Mouse (Mus musculus) intestine, embryonic 15.5 days (tissue): Measurements from ENCODE around the gene Kcnj9. TPM values are rescaled to one million over a fixed set of nuclear protein-coding genes. Genes with fewer than 3 reads are reported as not detected.

ENCODE experiments used
- ATAC-seq: fragments of 200-750 bp; cut with Nextera tagmentation; 2 replicates; pipeline ENCODE4 v1.8.0; 2017; ENCODE audit warnings: moderate TSS enrichment, moderate library complexity
- H3K27ac ChIP-seq: fragments of 300-500 bp; sonication (generic); 2 replicates; pipeline ENCODE4 v1.5.1; 2015; ENCODE audit warnings: mild to moderate bottlenecking, inconsistent platforms
- H3K27me3 ChIP-seq: fragments of 300-500 bp; sonication (generic); replicated peaks from 2 replicates; pipeline ENCODE4 v1.6.1; 2015; ENCODE audit warnings: inconsistent platforms
- H3K36me3 ChIP-seq: fragments of 300-500 bp; sonication (generic); 2 replicates; pipeline ENCODE4 v1.6.1; 2015; ENCODE audit warnings: inconsistent platforms
- H3K4me1 ChIP-seq: fragments of 300-500 bp; sonication (generic); replicated peaks from 2 replicates; pipeline ENCODE4 v1.6.1; 2015; ENCODE audit warnings: inconsistent platforms
- H3K4me2 ChIP-seq: fragments of 300-500 bp; sonication (generic); replicated peaks from 2 replicates; pipeline ENCODE4 v1.6.1; 2015; ENCODE audit warnings: mild to moderate bottlenecking, inconsistent platforms
- H3K4me3 ChIP-seq: fragments of 300-500 bp; sonication (generic); replicated peaks from 2 replicates; pipeline ENCODE4 v1.5.1; 2015; ENCODE audit warnings: inconsistent platforms
- H3K9ac ChIP-seq: fragments of 300-500 bp; sonication (generic); 2 replicates; pipeline ENCODE4 v1.6.1; 2015; ENCODE audit warnings: inconsistent platforms
- H3K9me3 ChIP-seq: fragments of 300-500 bp; sonication (generic); 2 replicates; pipeline ENCODE4 v1.6.1; 2016; ENCODE audit warnings: inconsistent platforms
- WGBS: fragments of 180-500 bp; shearing (Covaris S2); methylation state at CpG from one replicate; pipeline ENCODE4 v1.1.7; 2015; 5-methylcytosine and 5-hydroxymethylcytosine counted together
- polyA plus RNA-seq: library from polyadenylated mRNA; unstranded; fragments of >200 nt; fragmentation: Nextera tagmentation; extraction: Ambion mirVana; gene quantifications from 2 replicates; pipeline ENCODE4 v1.2.1, GENCODE M21; 2015

The Kcnj9 gene
- polyA plus RNA-seq, 1 experiment from 2014 or later = not detected

- Histone ChIP-seq H3K9me3 (no peaks in the 10 kb centered on the region), H3K4me2 (no peak overlapping the region), H3K36me3 (no peaks in the 10 kb centered on the region), H3K9ac (no peak overlapping the region), H3K4me1 (no peaks in the 10 kb centered on the region), H3K4me3 (no peak overlapping the region), H3K27me3 (peaks cover 17% of the 10 kb centered on the region), H3K27ac (no peak overlapping the region)
- WGBS = 82% methylated on average over 12 of the region's 12 CpGs
- ATAC-seq = no peak
Observed at GRCm38 (mm10) chr1:172347382-172347781, 18.3 kb upstream of the Kcnj9 start.

GRCm38 (mm10) chr1:172346707-172347106, 17.6 kb upstream of the Kcnj9 start:
- Histone ChIP-seq H3K27ac (no peak overlapping the region), H3K36me3 (no peaks in the 10 kb centered on the region), H3K4me2 (no peak overlapping the region), H3K9ac (no peak overlapping the region), H3K4me3 (no peak overlapping the region), H3K9me3 (no peaks in the 10 kb centered on the region), H3K27me3 (peaks cover 21% of the 10 kb centered on the region), H3K4me1 (no peaks in the 10 kb centered on the region)
- 82% methylated on average over 10 of the region's 10 CpGs for WGBS
- no peak for ATAC-seq

DNA sequence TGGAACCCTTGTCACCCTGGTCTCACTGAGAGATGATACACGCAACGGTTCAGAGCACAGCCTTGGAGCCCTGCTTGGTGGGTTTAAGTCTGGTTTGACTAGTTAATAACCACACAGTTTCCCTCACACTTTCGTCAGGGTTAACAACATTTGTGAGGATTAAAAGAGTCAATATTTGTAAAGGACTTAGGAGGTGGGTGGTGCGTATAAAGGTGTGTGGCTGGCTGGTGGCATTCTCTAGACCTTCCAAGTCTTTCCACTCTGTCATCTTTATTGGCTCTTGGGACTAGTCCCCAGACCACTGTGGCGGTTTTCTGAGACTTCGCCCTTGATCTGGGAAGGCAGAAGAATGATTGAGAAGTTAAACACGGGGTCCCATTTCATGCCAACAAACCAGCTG, 15.7 kb upstream of the Kcnj9 start:
- H3K9me3 ChIP-seq = no peaks in the 10 kb centered on the region
- H3K4me2 ChIP-seq = no peak overlapping the region
- no peak overlapping the region for H3K4me3 ChIP-seq
- no peaks in the 10 kb centered on the region for H3K36me3 ChIP-seq
- ATAC-seq = no peak; the same call in 1 of the 2 replicates
- peaks cover 14% of the 10 kb centered on the region; the same call in 1 of the 2 replicates for H3K4me1 ChIP-seq
- H3K27ac ChIP-seq = no peak overlapping the region
- H3K27me3 ChIP-seq = peaks cover 29% of the 10 kb centered on the region
- no peak overlapping the region for H3K9ac ChIP-seq
- 52% methylated on average over 7 of the region's 7 CpGs for WGBS

GRCm38 (mm10) chr1:172343914-172344313, 14.8 kb upstream of the Kcnj9 start:
- Histone ChIP-seq H3K9me3 (no peaks in the 10 kb centered on the region), H3K27me3 (peaks cover 31% of the 10 kb centered on the region), H3K4me2 (no peak overlapping the region), H3K4me1 (peaks cover 14% of the 10 kb centered on the region; the same call in 1 of the 2 replicates), H3K9ac (no peak overlapping the region), H3K27ac (no peak overlapping the region), H3K4me3 (no peak overlapping the region), H3K36me3 (no peaks in the 10 kb centered on the region)
- ATAC-seq = no peak
- 56% methylated on average over 3 of the region's 3 CpGs for WGBS

DNA sequence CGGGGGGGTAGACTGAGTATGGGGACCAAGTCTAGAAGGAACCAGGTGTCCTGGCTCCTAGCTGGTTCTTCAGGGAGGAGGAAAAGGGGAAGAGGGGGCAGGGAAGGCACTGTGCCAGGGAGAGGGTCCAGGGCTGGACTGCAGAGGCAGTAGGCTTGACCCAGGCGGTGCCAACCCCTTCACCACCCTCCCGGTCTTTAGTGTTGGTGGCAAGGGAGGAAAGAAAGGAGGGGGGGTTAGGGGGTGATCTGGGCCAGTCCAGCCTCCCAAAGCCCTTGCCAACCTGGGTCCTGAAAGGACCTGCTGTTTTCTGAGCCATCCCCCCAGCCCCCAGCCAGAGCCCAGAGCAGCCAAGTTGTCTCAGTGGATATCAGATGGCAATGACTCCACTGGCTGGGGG, 13.6 kb upstream of the Kcnj9 start:
- H3K36me3 ChIP-seq = no peaks in the 10 kb centered on the region
- no peak for ATAC-seq
- no peaks in the 10 kb centered on the region for H3K9me3 ChIP-seq
- no peak overlapping the region for H3K27ac ChIP-seq
- peaks cover 14% of the 10 kb centered on the region; the same call in 1 of the 2 replicates for H3K4me1 ChIP-seq
- H3K9ac ChIP-seq = no peak overlapping the region
- H3K27me3 ChIP-seq = peaks cover 31% of the 10 kb centered on the region
- no peak overlapping the region for H3K4me3 ChIP-seq
- WGBS = 83% methylated on average over 3 of the region's 3 CpGs
- no peak overlapping the region for H3K4me2 ChIP-seq

DNA sequence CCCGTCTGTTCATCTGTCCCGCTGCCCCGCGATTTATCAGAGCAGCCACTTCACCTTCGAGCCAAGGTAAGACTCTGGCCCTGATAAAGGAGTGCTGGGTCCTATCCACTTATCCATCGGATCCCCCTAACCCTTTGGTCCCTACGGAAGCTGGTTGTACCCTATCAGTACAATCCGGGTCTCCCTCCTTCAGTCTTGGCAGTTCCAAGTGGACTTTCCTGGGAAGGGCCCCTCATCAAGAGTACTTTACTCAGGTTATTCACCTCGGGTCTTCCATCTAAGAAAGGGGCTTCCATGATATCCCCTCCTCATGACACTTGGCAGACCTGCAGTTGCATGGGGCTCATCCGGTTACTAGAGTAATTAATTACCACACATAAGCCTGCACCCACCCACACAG, 12.3 kb upstream of the Kcnj9 start:
- H3K9ac ChIP-seq = peak overlapping the region; percentile 5; the same call in 1 of the 2 replicates
- peaks cover 14% of the 10 kb centered on the region; the same call in 1 of the 2 replicates for H3K4me1 ChIP-seq
- no peak overlapping the region for H3K27ac ChIP-seq
- H3K9me3 ChIP-seq = no peaks in the 10 kb centered on the region
- peak overlapping the region; percentile 88 for H3K4me2 ChIP-seq
- ATAC-seq = peak; percentile 15; the same call in 1 of the 2 replicates
- no peaks in the 10 kb centered on the region for H3K36me3 ChIP-seq
- H3K4me3 ChIP-seq = peak overlapping the region; percentile 45
- H3K27me3 ChIP-seq = peaks cover 31% of the 10 kb centered on the region
- 15% methylated on average over 10 of the region's 10 CpGs for WGBS

GRCm38 (mm10) chr1:172340729-172341321, 11.7 kb upstream of the Kcnj9 start, which contains the start of gene Kcnj10:
TSS of gene Kcnj10 (plus strand) at chr1:172341210.
- Histone ChIP-seq H3K9me3 (no peaks in the 10 kb centered on the region), H3K36me3 (no peaks in the 10 kb centered on the region), H3K27ac (no peak within 1 kb of the TSS), H3K9ac (peak within 1 kb of the TSS; percentile 5; the same call in 1 of the 2 replicates), H3K27me3 (peaks cover 34% of the 10 kb centered on the region), H3K4me1 (peaks cover 14% of the 10 kb centered on the region; the same call in 1 of the 2 replicates), H3K4me2 (peak within 1 kb of the TSS; percentile 88), H3K4me3 (peak within 1 kb of the TSS; percentile 45)
- ATAC-seq = peak; percentile 95
- WGBS = 2% methylated on average over 38 of the region's 38 CpGs

GRCm38 (mm10) chr1:172337411-172338185, 8.5 kb upstream of the Kcnj9 start:
- Histone ChIP-seq H3K4me1 (peaks cover 14% of the 10 kb centered on the region; the same call in 1 of the 2 replicates), H3K27me3 (peaks cover 35% of the 10 kb centered on the region), H3K4me3 (no peak overlapping the region), H3K9ac (no peak overlapping the region), H3K27ac (no peak overlapping the region), H3K9me3 (no peaks in the 10 kb centered on the region), H3K4me2 (no peak overlapping the region), H3K36me3 (no peaks in the 10 kb centered on the region)
- WGBS = 43% methylated on average over 2 of the region's 2 CpGs
- no peak for ATAC-seq

DNA sequence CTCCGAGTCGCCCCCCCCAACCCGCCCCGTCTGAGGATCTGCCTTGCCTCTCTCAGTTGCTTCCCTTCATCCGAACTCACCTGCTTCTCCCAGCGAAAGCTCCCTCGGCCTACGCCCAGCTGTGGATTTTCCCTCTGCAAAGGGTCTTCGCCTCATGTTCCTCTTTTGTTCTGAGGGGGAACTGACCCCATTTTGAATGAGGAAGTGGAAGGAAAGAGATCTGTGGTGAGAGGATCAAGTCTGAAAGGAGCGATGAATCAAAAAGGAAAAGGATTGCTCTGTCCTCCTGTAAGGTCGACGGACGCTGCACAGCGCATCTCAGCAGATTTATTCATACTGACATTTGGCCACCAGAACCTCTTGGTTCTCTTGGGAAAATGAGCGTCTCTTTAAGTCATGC, 6.7 kb upstream of the Kcnj9 start:
- Histone ChIP-seq H3K27ac (no peak overlapping the region), H3K4me2 (no peak overlapping the region), H3K9ac (no peak overlapping the region), H3K9me3 (no peaks in the 10 kb centered on the region), H3K36me3 (no peaks in the 10 kb centered on the region), H3K27me3 (peaks cover 22% of the 10 kb centered on the region), H3K4me1 (peaks cover 5% of the 10 kb centered on the region; the same call in 1 of the 2 replicates), H3K4me3 (no peak overlapping the region)
- WGBS = 71% methylated on average over 15 of the region's 15 CpGs
- ATAC-seq = no peak

DNA sequence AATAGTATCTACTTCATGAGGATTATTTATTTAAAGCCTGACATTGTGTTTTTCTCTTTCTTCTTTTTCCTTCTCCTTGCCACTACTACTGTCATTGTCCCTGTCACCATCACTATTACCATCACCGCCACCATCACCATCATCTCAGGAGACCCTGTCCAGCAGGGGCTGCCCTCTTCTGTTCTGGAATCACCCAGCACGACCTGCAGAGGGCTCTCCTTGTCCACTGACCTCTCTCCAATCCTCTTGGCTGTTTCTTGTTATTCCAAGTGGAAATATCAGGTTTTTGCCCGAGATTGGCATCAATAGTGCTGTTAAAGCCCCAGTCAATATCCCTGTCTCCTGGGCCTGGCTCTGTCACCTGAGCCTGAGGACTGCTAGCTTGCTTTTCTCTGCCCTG, 4.4 kb upstream of the Kcnj9 start:
- Histone ChIP-seq H3K4me3 (no peak overlapping the region), H3K4me1 (no peaks in the 10 kb centered on the region), H3K27me3 (peaks cover 30% of the 10 kb centered on the region), H3K27ac (no peak overlapping the region), H3K4me2 (no peak overlapping the region), H3K9ac (no peak overlapping the region), H3K9me3 (no peaks in the 10 kb centered on the region), H3K36me3 (no peaks in the 10 kb centered on the region)
- no peak for ATAC-seq
- WGBS = 16% methylated on average over 3 of the region's 3 CpGs

GRCm38 (mm10) chr1:172332925-172333324, 3.8 kb upstream of the Kcnj9 start:
- H3K36me3 ChIP-seq = no peaks in the 10 kb centered on the region
- no peaks in the 10 kb centered on the region for H3K9me3 ChIP-seq
- WGBS = 80% methylated on average over 2 of the region's 2 CpGs
- no peak overlapping the region for H3K9ac ChIP-seq
- peaks cover 36% of the 10 kb centered on the region for H3K27me3 ChIP-seq
- no peaks in the 10 kb centered on the region for H3K4me1 ChIP-seq
- H3K27ac ChIP-seq = no peak overlapping the region
- no peak overlapping the region for H3K4me3 ChIP-seq
- ATAC-seq = no peak
- H3K4me2 ChIP-seq = no peak overlapping the region

GRCm38 (mm10) chr1:172331422-172331947, 2.4 kb upstream of the Kcnj9 start:
- H3K27me3 ChIP-seq = peaks cover 50% of the 10 kb centered on the region
- ATAC-seq = no peak
- no peak overlapping the region for H3K4me2 ChIP-seq
- no peaks in the 10 kb centered on the region for H3K9me3 ChIP-seq
- no peaks in the 10 kb centered on the region for H3K36me3 ChIP-seq
- no peak overlapping the region for H3K4me3 ChIP-seq
- H3K4me1 ChIP-seq = peaks cover under 1% of the 10 kb centered on the region; the same call in 1 of the 2 replicates
- 78% methylated on average over 8 of the region's 8 CpGs for WGBS
- no peak overlapping the region for H3K27ac ChIP-seq
- no peak overlapping the region for H3K9ac ChIP-seq
